Mouse (Mus musculus): ENCODE data around the gene Sdccag8. TPM values are rescaled to one million over a fixed set of nuclear protein-coding genes. Genes with fewer than 3 reads are reported as not detected.

The Sdccag8 gene
- 23.0 TPM for polyA plus RNA-seq (2017; shearing (Covaris generic))

DNA sequence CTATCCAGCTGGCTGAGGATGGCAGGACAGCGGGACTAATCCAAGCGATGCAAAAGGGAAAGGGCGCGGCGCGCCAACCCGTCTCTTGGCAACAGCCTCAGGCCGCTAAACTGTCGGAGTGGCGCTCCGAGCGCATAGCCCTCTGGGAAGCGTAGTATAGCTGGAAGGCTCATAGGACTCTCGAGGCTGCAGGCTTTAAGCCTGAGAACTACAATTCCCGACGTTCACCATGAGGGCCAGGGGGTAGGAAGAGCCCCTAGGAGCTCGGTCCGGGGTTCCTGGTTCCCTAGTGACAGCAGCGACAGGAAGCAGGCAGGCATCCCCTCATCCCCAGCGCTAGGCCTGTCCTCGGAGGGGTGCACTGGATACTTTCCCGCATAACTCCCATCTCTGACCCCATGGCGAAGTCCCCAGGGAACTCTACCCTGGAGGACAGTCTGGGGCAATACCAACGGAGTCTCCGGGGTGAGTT, at the start of gene Sdccag8:
TSS of gene Sdccag8 (plus strand) at position 70 of the 472 bp plus-strand sequence.

DNA sequence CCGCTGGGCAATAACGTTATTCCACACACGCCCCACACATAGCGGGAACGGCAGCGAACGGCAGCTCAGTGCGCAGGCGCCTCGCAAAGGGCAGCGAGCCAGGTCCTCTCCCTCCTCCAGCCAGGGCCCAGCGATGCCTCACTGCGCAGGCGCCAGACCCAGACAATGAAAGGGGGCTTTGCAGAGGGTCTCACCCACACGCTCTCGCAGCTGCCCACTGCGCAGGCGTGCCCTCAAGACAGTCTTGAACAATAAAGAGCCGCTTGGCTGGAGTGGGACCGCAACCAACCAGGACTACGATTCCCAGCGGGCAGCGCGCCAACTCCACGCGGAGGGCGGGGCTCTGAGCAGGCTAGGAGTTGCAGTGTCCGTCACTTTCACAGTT, 432 bp upstream of the Sdccag8 start, which contains the start of gene Cep170:
TSS of gene Cep170 (minus strand) at position 32 of the 385 bp plus-strand sequence.

Other genes starting within 250 kb of the Sdccag8 start
- gene Cep170, start 593 bp upstream of the Sdccag8 start, polyA plus RNA-seq (2017; shearing (Covaris generic)), result 19.4 TPM